Mouse (Mus musculus) stomach, embryonic 15.5 days (tissue): ENCODE data around the gene Hoxd13. TPM values are rescaled to one million over a fixed set of nuclear protein-coding genes. Genes with fewer than 3 reads are reported as not detected.

ENCODE experiments used
- ATAC-seq: fragments of 200-750 bp; cut with Nextera tagmentation; 2 replicates; pipeline ENCODE4 v1.8.0; 2017; ENCODE audit warnings: low read depth, moderate number of reproducible peaks, moderate TSS enrichment; ENCODE audit not compliant: insufficient read depth, low FRiP score
- H3K27ac ChIP-seq: fragments of 300-500 bp; sonication (generic); 2 replicates; pipeline ENCODE4 v1.5.1; 2015; ENCODE audit warnings: mild to moderate bottlenecking, inconsistent platforms
- H3K27me3 ChIP-seq: fragments of 300-500 bp; sonication (generic); replicated peaks from 2 replicates; pipeline ENCODE4 v1.6.1; 2015; ENCODE audit warnings: inconsistent platforms
- H3K36me3 ChIP-seq: fragments of 300-500 bp; sonication (generic); 2 replicates; pipeline ENCODE4 v1.6.1; 2015; ENCODE audit warnings: inconsistent platforms
- H3K4me1 ChIP-seq: fragments of 300-500 bp; sonication (generic); 2 replicates; pipeline ENCODE4 v1.6.1; 2015; ENCODE audit warnings: inconsistent platforms
- H3K4me2 ChIP-seq: fragments of 300-500 bp; sonication (generic); 2 replicates; pipeline ENCODE4 v1.6.1; 2015; ENCODE audit warnings: mild to moderate bottlenecking, inconsistent platforms
- H3K4me3 ChIP-seq: fragments of 300-500 bp; sonication (generic); replicated peaks from 2 replicates; pipeline ENCODE4 v1.5.1; 2015; ENCODE audit warnings: inconsistent platforms
- H3K9ac ChIP-seq: fragments of 300-500 bp; sonication (generic); 2 replicates; pipeline ENCODE4 v1.6.1; 2015; ENCODE audit warnings: inconsistent platforms
- H3K9me3 ChIP-seq: fragments of 300-500 bp; sonication (generic); 2 replicates; pipeline ENCODE4 v1.6.1; 2016; ENCODE audit warnings: inconsistent platforms
- WGBS: fragments of 180-500 bp; shearing (Covaris S2); methylation state at CpG from one replicate; pipeline ENCODE4 v1.1.7; 2015; 5-methylcytosine and 5-hydroxymethylcytosine counted together
- polyA plus RNA-seq: library from polyadenylated mRNA; unstranded; fragments of >200 nt; fragmentation: Nextera tagmentation; extraction: Ambion mirVana; gene quantifications from 2 replicates; pipeline ENCODE4 v1.2.1, GENCODE M21; 2015

Hoxd13 gene
- polyA plus RNA-seq, 1 experiment from 2014 or later = not detected

- H3K4me2 ChIP-seq = no peak overlapping the region
- no peak overlapping the region for H3K27ac ChIP-seq
Observed at GRCm38 (mm10) chr2:74701949-74702819, 34.1 kb downstream of the Hoxd13 start.

DNA sequence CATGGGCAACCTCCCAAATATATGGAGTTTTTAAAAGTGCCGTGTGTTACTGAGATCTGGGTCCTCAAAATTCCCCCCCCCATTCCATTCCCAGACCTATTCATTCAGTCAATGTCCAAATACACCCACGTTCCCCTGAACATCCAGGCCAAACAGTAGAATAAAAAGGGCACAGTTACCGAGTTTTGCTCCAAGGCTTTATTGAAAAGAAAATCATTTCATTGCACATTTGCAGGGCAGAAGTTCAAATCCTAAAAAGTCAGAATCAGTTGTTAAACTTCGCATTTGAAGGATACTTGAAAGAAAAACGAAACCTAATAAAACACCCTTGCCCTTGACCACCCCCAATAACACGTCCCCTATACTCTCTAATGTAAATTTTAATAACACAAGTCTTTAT lies 34.7 kb downstream of the Hoxd13 start:
- H3K4me3 ChIP-seq = no peak overlapping the region
- WGBS = 28% methylated on average over 6 of the region's 6 CpGs
- no peaks in the 10 kb centered on the region for H3K36me3 ChIP-seq
- H3K4me1 ChIP-seq = peaks cover 21% of the 10 kb centered on the region
- H3K27me3 ChIP-seq = peaks cover 91% of the 10 kb centered on the region
- no peak overlapping the region for H3K27ac ChIP-seq
- no peak for ATAC-seq
- no peak overlapping the region for H3K4me2 ChIP-seq
- H3K9me3 ChIP-seq = no peaks in the 10 kb centered on the region
- H3K9ac ChIP-seq = no peak overlapping the region

More at GRCm38 (mm10) chr2:74701949-74702819, 34.1 kb downstream of the Hoxd13 start:
- H3K4me3 ChIP-seq = no peak overlapping the region
- no peak overlapping the region for H3K9ac ChIP-seq
- H3K9me3 ChIP-seq = no peaks in the 10 kb centered on the region
- H3K27me3 ChIP-seq = peaks cover 91% of the 10 kb centered on the region
- H3K4me1 ChIP-seq = peaks cover 25% of the 10 kb centered on the region
- H3K36me3 ChIP-seq = no peaks in the 10 kb centered on the region
- no peak for ATAC-seq
- WGBS = 14% methylated on average over 17 of the region's 17 CpGs

GRCm38 (mm10) chr2:74703317-74703716 lies 35.2 kb downstream of the Hoxd13 start:
- no peak overlapping the region for H3K4me3 ChIP-seq
- H3K36me3 ChIP-seq = no peaks in the 10 kb centered on the region
- ATAC-seq = no peak
- no peak overlapping the region for H3K4me2 ChIP-seq
- H3K4me1 ChIP-seq = peaks cover 16% of the 10 kb centered on the region
- no peak overlapping the region for H3K27ac ChIP-seq
- no peak overlapping the region for H3K9ac ChIP-seq
- no peaks in the 10 kb centered on the region for H3K9me3 ChIP-seq
- 12% methylated on average over 10 of the region's 10 CpGs for WGBS
- peaks cover 90% of the 10 kb centered on the region for H3K27me3 ChIP-seq

DNA sequence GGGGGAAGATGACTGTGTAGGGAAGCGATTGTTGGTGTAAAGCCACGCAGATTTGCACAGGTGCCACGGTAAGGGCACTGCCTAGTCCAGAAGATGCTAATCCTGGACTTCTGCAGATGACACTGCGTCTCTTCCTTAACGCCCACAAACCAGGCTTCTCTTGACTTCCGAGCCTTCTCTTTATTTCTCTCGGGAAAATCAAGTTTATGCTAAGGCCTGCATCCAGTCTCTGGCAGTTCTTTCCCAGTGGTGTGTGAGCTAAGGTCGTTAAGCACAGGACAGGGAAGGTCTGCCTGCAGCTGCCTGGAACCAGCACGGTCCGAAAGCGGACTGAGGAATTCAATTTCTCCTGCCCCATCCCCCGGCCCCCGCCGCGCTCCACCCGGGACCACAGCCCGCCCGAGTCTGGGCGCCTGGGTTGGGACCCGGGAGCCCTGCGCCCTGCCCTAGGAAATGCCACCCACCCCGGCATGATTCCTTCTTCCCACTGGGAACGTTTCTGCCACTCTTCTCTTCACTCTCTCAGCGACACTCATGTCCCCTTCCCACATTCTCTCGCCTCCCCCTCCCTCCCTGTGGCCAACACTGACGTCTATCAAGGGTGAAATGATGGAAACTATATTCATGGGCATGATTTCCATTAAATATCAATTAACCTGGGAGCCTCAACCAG lies 35.7 kb downstream of the Hoxd13 start:
- H3K27me3 ChIP-seq = peaks cover 90% of the 10 kb centered on the region
- H3K9ac ChIP-seq = no peak overlapping the region
- no peak overlapping the region for H3K4me3 ChIP-seq
- no peaks in the 10 kb centered on the region for H3K36me3 ChIP-seq
- no peaks in the 10 kb centered on the region for H3K9me3 ChIP-seq
- ATAC-seq = no peak
- 5% methylated on average over 26 of the region's 26 CpGs for WGBS
- no peak overlapping the region for H3K27ac ChIP-seq
- H3K4me1 ChIP-seq = peaks cover 13% of the 10 kb centered on the region
- peak overlapping the region; percentile 87; the same call in 1 of the 2 replicates for H3K4me2 ChIP-seq

GRCm38 (mm10) chr2:74704393-74704998 lies 36.4 kb downstream of the Hoxd13 start, which contains the start of gene Hoxd8:
Gene Hoxd8 (plus strand): TSS chr2:74704615.
- no peak for ATAC-seq
- under 1% methylated on average over 46 of the region's 52 CpGs for WGBS
- H3K9ac ChIP-seq = peak within 1 kb of the TSS; percentile 16

DNA sequence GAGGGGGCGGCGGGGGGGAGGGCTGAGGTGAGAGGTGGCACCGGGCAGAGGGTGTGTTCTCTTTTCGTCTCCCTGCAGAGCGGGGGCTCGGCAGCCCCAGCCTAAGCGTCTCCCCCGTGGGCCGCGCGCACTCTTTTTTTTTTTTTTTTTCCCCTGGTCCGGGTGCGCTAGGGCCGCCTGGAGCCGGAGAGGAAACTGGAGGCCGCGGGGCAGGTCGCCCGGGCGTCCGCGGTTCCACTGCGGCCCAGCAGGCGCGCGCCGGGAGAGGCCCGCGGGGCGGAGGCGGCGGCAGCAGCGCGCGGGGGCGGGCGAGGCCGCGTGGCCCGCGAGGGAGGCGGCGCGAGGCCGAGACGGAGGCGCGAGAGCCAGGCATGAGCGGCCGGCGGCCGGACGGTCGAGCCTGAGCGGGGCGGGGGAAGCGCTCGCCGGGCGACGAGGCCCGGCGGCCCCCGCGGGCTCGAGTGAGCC lies 36.9 kb downstream of the Hoxd13 start:
- ATAC-seq = no peak
- WGBS = under 1% methylated on average over 46 of the region's 66 CpGs
- H3K4me3 ChIP-seq = peak overlapping the region; percentile 44
- peak overlapping the region; percentile 87 for H3K4me2 ChIP-seq
- peak overlapping the region; percentile 18; the same call in 1 of the 2 replicates for H3K27ac ChIP-seq
- H3K36me3 ChIP-seq = no peaks in the 10 kb centered on the region
- H3K9ac ChIP-seq = peak overlapping the region; percentile 16
- H3K4me1 ChIP-seq = peaks cover 13% of the 10 kb centered on the region
- no peaks in the 10 kb centered on the region for H3K9me3 ChIP-seq
- peaks cover 90% of the 10 kb centered on the region for H3K27me3 ChIP-seq

More at GRCm38 (mm10) chr2:74704393-74704998, 36.4 kb downstream of the Hoxd13 start, which contains the start of gene Hoxd8:
- Histone ChIP-seq H3K27me3 (peaks cover 90% of the 10 kb centered on the region), H3K4me3 (peak within 1 kb of the TSS; percentile 44), H3K36me3 (no peaks in the 10 kb centered on the region), H3K9me3 (no peaks in the 10 kb centered on the region), H3K4me1 (peaks cover 13% of the 10 kb centered on the region), H3K4me2 (peak within 1 kb of the TSS; percentile 87), H3K27ac (peak within 1 kb of the TSS; percentile 18; the same call in 1 of the 2 replicates)

DNA sequence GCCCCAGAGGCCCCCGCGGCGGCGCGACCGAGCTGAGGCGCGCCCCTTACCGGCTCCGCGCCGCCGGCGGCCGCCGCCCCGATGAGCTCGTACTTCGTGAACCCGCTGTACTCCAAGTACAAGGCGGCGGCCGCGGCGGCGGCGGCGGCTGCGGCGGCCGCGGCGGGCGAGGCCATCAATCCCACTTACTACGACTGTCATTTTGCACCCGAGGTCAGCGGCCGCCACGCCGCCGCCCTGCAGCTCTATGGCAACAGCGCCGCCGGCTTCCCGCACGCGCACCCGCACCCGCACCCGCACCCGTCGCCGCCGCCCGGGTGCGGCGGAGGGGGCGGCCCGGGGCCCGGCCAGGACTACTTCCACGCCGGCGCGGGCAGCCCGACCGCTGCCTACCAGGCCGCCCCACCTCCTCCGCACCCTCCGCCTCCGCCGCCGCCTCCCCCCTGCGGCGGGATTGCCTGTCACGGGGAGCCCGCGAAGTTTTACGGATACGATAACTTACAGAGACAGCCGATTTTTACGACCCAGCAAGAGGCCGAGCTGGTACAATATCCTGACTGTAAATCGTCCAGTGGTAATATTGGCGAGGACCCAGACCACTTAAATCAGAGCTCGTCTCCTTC lies 37.5 kb downstream of the Hoxd13 start:
- H3K4me2 ChIP-seq = peak overlapping the region; percentile 87
- H3K36me3 ChIP-seq = no peaks in the 10 kb centered on the region
- H3K27ac ChIP-seq = peak overlapping the region; percentile 18; the same call in 1 of the 2 replicates
- H3K4me3 ChIP-seq = peak overlapping the region; percentile 44
- peaks cover 13% of the 10 kb centered on the region for H3K4me1 ChIP-seq
- ATAC-seq = no peak
- H3K9ac ChIP-seq = 0 out of 2 replicates have a peak overlapping the region, but pooled peaks have one; percentile 16
- H3K9me3 ChIP-seq = no peaks in the 10 kb centered on the region
- WGBS = under 1% methylated on average over 75 of the region's 85 CpGs
- peaks cover 90% of the 10 kb centered on the region for H3K27me3 ChIP-seq

GRCm38 (mm10) chr2:74706393-74706960 lies 38.4 kb downstream of the Hoxd13 start:
- no peak for ATAC-seq
- Histone ChIP-seq H3K4me1 (peaks cover 13% of the 10 kb centered on the region), H3K4me2 (no peak overlapping the region), H3K36me3 (no peaks in the 10 kb centered on the region), H3K9ac (no peak overlapping the region), H3K4me3 (peak overlapping the region; percentile 44; the same call in 1 of the 2 replicates), H3K27ac (no peak overlapping the region), H3K27me3 (peaks cover 88% of the 10 kb centered on the region), H3K9me3 (no peaks in the 10 kb centered on the region)
- 3% methylated on average over 13 of the region's 13 CpGs for WGBS

DNA sequence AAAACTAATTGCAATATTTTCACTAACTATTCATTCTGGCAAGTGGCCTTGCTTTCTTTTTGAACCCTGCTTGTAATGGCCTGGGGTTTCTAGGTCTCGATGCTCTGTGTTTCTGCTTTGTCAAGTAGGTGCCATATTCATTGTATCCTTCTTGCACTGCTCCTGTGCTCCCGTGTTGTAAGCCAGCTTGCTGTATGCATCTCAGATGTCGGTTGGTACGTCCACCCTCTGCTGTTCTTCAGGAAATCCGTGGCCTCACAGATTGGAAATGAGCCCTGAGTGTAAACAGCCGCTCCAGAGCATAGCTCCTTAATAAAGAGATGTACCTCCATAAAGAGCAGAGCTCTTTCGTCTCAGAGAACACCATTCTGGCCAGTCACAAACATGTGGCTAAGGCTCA lies 39.5 kb downstream of the Hoxd13 start:
- H3K27me3 ChIP-seq = peaks cover 94% of the 10 kb centered on the region
- ATAC-seq = no peak
- H3K4me3 ChIP-seq = no peak overlapping the region
- no peaks in the 10 kb centered on the region for H3K9me3 ChIP-seq
- no peak overlapping the region for H3K4me2 ChIP-seq
- H3K27ac ChIP-seq = no peak overlapping the region
- H3K9ac ChIP-seq = no peak overlapping the region
- peaks cover 20% of the 10 kb centered on the region for H3K4me1 ChIP-seq
- no peaks in the 10 kb centered on the region for H3K36me3 ChIP-seq
- WGBS = 23% methylated on average over 7 of the region's 7 CpGs

GRCm38 (mm10) chr2:74708676-74709075 lies 40.6 kb downstream of the Hoxd13 start:
- 21% methylated on average over 4 of the region's 4 CpGs for WGBS
- Histone ChIP-seq H3K4me2 (no peak overlapping the region), H3K36me3 (no peaks in the 10 kb centered on the region), H3K4me1 (peaks cover 20% of the 10 kb centered on the region), H3K9ac (no peak overlapping the region), H3K4me3 (no peak overlapping the region), H3K27ac (no peak overlapping the region), H3K9me3 (no peaks in the 10 kb centered on the region), H3K27me3 (peaks cover 94% of the 10 kb centered on the region)
- ATAC-seq = no peak
